Mouse (Mus musculus) bone marrow macrophage, adult 2 months (primary cell): Measurements from ENCODE around the gene Chchd6.

Experiments used
- CTCF ChIP-seq: IDR thresholded peaks from 2 replicates; pipeline ENCODE4 v1.5.1; 2012; ENCODE audit warnings: low read depth, mild to moderate bottlenecking, low read length, moderate library complexity
- POLR2A ChIP-seq: IDR thresholded peaks from 2 replicates; pipeline ENCODE4 v1.6.1; 2012; ENCODE audit warnings: mild to moderate bottlenecking, low read depth, low read length, borderline replicate concordance

DNA sequence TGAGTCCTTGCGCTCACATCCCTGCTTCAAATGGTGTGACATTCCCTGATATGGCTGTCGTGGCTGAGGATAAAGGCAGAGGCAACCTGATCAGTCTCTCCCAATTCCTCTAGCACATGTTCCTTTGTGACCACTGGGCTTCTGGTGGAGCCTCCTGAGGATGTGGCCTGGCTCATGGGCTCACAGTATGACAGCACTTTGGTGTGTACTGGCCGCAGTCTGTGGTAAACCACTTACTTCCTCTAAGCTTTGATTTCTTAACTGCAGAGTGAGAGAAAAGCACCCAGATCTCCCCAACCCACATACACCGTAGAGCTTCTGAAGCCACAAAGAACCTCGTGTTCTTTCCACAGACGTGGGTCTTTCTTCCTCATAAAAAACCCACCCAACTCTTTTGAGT lies 173.9 kb downstream of the Chchd6 start:
- no peak for TF ChIP-seq CTCF
- no peak for TF ChIP-seq POLR2A
